Mouse (Mus musculus): Measurements from ENCODE around the gene Sirt6.

The Sirt6 gene

DNA sequence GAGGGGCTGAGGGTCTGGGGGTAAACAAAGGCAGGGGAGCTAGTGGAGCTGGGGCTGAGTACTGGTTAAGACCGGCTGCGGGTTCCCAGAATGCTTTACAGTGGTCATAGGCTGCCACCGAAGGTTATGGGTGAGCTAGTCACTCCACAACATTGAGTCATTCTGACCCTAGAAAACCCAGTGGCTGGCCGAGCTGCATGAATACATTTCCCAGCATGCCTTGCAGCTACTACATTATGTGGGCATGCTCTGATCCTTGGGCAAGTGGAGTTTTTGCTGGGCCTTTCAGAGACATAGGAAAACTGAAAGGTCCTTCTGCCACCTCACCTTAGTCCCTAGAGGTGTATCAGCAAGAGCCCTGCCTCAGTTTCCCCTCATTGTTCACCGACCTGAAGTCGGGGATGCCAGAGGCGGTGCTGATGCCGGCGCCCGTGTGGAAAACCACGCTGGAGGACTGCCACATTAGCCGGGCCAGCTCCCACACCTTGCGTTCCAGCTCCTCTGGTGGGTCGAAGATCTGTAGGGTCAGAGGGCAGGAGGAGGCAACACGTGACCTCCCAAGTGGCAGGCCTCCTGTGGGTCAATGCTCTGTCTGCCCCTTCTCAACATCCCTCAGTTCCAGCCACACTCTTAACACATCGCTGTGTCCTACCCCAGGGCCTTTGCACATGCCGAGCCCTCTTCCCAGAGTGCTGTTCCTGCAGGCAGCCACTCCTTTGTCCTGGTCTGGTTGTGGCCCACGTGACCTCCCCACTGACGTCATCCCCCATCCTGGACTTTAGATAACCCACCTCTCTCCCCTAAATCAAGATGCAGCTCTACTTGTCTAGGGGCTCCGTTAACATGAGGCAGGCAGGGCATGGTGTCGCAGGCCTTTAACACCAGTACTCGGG is 1.2 kb downstream of the Sirt6 start:
- no peak for DNase-seq (ENCODE audit: low read depth, low spot score)

DNA sequence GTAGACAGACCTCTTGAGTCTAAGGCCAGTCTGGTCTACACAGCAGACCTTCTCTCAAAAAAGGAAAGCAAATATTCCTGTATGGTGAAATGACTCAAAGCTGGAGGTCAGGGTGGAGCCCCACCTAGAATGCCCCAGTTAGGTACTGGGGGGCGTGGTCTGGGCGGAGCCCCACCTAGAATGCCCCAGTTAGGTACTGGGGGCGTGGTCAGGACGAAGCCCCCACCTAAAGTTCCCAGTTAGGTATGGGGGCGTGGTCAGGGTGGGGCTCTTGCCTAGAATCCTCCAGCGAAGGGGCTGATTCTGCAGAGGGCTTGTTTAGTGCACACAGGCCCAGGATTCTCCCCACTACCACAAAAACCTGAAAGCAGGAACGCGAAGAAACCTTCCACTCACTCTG is 4.2 kb downstream of the Sirt6 start:
- DNase-seq (ENCODE audit: low read depth, low spot score) = no peak

DNA sequence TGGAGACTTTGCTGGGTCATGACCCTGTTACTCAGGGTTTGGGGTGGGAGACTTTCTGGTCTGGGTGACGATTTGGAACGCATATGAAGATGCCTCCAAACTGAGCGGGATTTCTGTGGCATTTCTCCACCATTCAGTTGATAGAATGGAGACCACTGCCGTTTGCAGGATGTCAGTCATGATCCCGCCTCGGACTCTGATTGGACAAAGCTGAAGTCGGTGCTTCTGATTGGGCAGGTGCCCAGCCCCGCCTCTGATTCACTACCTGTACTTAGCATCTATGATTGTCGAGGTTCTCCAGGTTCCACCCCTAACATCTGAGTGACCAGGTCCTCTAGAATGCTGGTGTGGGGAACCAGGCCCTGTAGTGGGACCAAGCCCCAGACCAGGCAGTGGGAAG is 6.8 kb downstream of the Sirt6 start:
- no peak for DNase-seq (ENCODE audit: low read depth, low spot score)

DNA sequence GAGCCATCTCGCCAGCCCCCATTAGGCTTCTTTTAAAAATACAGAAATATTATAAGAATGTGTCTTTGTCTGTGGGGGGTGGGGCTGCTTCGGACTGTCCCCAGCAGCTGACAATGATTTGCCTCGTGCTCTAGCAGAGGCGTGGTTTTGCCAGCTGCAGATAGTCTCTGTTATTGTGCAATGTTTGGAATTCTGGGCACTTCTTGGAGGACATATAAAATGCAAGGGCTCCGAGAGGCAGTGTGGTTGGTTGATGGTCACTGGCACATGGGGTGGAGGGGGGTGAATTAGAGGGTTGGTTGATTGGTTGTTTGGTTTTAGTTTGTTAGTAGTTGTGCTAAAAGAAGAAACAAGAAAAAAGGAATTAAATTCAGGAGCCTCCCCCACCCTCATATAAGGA is 7.6 kb downstream of the Sirt6 start:
- no peak for DNase-seq (ENCODE audit: low read depth, low spot score)

DNA sequence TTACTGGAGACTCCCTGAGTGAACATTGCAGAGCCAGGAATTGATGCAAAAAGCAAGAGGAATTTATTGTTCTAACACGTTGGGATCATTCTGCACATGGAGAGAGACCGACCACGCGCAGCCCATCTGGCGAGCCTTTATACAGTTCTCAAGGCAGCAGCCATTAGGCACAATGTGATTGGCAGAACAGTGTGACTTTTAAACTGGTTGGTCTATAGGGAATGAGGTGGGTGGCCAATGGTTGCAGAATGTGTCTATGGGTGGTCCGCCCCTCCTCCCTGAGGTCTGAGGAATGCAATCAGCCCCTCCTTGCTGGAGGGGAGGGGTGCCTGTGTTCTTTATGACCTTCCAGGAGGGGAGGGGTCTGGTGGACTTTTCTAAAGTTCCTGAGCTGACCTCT is 12.1 kb downstream of the Sirt6 start:
- peak; percentile 64 for DNase-seq (ENCODE audit: low read depth, low spot score)

DNA sequence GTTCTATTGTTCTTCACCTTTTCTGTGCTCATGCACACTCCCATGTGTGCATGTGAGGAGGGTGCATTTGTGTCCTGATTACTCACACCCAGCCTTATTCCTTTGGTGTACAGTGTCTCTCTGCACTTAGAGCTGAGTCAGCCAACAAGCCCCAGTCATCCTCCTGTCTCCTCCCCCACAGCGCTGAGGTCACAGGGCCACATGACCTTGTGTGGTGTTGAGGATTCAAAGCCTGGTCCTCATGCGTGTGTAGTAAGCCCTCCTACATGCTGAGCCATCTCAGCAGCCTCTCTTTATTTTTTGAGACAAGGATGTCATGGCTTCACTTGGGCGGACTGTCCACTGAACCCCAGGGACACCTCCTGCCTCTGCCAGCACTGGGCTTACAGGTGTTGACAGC is 14.8 kb downstream of the Sirt6 start:
- DNase-seq (ENCODE audit: low read depth, low spot score) = no peak

DNA sequence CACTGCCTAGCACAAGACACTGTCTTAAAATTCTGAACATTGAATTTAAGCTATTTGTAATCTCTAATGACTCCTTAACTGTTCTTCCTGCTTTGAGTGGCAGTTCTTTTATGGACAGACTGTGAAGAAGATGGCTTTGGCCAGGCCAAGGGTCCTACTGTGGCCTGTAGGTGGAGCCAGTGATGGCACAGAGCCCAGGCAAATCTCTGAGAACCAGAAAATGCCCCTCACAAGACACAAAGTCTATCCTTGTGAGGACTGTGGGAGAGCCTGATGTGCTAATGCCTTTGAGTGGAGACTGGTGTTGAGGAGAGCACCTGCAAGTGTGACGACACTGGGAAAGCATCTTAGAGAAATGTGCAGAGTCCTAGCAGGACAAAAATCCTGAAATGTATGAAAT is 19.3 kb downstream of the Sirt6 start:
- no peak for DNase-seq (ENCODE audit: low read depth, low spot score)

DNA sequence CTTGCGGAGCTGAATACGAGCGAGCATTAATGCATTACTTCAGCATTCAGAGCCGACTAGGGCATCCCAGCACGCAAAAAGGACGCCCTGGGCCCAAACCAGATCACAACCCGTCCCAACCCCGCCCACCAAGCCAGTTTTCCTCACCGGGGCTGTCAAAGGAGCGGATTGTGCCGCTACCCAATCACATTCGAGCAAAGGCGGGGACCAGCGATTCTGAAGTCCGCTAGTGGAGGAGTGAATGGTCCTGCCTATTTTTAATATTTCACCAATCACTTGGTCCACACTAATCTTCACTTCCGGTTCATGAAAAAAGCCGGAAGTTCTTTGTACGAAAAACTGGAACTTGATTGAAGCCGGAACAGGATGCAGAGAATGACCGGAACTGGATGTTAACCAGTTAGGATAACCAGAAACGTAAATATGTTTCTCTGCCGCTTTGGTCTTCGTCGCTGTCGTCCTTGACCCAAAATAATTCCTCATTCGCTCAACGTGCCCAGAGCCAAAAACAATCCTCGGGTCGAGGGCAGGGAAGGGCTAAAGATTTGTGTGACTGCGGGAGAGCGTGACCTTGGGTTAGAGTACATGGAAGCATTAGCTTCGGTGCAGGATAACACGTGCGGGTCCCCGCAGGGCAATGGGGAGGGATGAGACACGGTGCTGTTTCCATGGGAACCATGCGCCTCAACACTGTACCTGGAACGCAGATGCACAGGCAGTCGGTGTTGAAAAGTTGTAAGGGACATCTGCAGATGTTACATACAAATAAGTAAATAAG is 21.4 kb downstream of the Sirt6 start, which contains the start of gene BC025920:
TSS of gene BC025920 (plus strand) at position 297 of the 778 bp plus-strand sequence.
- DNase-seq (ENCODE audit: low read depth, low spot score) = peak; percentile 97

DNA sequence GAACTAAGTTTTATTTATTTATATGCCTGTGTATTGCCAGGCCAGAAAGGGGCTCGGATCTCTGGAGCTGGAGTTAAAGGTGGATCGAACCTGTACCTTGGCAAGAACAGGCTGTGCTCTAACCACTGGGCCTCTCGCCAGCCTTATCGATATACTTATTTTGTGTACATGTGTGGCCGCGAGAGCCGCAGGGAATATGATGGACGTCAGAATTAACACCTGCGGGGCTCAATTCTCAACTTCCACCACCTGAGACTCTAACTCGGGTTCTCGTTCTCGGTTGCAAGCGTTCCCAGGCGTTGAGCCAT is 22.0 kb downstream of the Sirt6 start:
- DNase-seq (ENCODE audit: low read depth, low spot score) = no peak

DNA sequence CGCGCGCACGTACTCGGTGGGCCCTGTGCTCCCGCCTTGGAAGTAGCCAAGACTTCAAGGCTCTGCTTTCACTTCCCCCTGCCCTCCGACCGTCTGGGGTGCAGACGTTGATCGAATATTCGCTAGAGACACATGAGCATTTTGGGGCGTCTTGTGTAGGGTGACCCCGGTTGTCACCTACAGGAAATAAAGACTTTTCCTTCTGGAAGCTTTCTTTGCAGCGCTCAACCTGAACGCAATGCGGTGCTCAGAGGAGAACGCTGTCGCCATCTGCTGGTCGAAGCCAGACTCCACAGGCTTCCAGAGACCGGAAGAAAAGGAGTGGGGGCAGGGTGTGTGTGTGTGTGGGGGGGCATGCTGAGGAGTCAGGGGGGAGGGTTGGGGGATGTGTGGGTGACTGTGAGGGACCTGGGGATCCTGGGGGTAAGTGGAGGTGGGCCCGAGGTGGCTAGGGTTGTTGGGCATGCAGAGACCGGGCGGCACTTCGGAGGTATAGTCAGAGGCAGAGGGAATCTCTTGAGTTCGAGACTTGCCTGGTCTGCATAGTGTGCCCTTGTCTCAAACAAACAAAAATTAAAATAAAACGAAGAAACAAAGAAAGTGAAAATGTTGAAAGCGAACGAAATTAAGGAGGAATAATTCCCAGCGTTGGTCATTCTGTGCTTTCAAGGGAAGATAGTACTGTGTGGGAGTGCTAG is 22.5 kb downstream of the Sirt6 start:
- DNase-seq (ENCODE audit: low read depth, low spot score) = peak; percentile 91

DNA sequence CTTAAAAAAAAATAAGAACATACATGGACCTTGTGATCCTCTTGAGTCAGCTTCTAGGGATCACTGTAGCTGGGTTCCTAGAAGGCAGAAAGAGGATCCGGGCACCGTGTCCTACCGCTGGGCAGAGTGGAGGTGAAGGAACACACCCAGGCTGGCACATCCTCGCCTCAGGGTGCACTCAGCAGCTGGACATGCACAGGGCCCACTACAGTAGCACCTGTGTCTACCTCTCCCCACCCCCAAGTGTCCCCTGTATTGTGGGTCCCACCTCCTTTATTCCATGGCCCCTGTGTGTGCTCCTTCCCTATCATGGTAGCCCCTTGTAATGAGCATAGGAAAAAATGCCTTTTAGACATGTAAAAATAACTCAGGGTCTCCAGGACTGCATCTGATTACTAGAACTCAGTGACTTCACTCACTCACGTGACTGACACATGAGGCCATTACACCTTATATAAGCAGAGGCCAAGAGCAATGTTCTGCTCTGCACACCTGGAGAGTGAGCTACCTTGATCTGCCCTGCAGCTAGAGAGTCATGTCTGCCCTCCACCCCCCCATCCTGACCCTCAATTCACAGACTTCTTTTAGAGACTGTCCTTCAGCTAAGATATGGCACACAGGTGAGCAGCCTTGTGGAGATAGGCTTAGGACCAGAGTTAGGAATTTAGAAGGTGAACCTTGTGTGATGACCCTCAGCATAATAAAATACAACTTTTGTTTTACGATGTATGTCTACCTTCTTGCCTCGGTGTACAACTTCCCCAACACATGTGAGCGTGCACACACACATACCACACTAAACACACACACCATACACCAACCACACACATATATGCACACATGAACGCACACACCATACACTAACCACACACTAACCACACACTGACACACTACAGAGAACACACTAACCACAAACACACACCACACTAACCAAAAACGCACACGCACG is 23.3 kb downstream of the Sirt6 start:
- no peak for DNase-seq (ENCODE audit: low read depth, low spot score)

DNA sequence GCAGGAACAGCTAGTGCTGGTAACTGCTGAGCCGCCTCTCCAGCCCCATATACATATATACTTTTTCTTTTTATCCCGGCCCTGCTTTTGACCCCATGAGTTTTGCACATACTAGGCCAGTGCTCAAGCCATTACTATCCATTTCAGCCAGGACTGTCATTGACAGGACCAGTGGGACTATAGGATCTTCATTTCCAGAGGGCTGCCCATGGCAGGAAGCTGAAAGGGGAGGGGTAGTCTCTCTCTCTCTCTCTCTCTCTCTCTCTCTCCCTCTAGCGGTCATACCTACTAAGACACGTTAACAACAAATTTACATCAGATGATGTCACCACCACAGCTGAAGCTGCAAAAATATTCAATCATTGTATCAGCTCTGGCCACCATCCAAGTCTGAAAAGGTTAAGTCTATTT is 24.9 kb downstream of the Sirt6 start:
- DNase-seq (ENCODE audit: low read depth, low spot score) = peak; percentile 79

DNA sequence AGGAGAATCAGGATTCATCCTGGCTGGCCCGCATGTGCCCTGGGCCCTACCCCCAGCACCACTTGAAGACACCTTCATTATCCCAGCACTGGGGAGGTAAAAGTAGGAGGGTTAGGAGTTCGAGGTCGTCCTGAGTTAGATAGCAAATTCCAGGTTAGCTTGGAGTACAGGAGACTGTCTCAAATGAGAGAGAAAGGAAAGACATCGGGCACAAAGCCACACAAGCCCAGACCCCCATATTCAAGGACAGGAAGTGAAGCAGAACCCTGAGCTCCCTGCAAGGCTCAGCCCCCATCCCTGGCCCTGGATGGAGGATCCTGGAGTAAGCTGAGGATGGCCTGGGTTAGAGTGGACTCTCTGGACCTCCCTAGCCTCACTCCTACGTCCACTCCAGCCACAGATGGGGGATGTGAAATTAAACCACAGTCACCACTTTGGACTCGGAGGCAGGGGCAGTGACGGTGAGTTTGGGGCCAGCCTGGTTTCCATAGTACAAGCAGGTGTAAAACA is 26.1 kb downstream of the Sirt6 start:
- no peak for DNase-seq (ENCODE audit: low read depth, low spot score)

DNA sequence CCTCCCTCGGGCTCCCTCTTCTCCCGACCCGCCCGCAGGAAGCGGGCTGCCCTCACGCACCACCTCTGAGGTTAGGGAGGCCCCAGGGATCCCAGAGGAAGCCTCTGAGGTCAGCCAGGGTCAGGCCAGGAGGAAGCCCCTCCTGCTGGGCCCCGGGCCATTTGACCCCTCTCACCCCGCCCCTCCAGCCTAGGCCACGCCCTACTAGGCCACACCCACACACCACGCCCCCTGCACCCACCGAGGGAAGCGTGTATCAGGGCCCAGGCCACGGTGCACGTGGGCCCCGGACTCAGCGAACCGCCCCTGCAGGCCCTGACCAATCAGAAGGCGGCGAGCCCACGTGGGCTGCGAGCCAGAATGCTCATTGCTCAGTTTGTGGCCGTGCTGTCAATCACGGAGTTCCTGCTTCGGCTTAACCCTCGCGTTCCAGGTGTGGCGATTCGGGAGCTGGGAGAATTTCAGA is 26.8 kb downstream of the Sirt6 start, which contains the start of gene Tle6:
TSS of gene Tle6 (minus strand) at position 336 of the 466 bp plus-strand sequence.
- DNase-seq (ENCODE audit: low read depth, low spot score) = peak; percentile 98

DNA sequence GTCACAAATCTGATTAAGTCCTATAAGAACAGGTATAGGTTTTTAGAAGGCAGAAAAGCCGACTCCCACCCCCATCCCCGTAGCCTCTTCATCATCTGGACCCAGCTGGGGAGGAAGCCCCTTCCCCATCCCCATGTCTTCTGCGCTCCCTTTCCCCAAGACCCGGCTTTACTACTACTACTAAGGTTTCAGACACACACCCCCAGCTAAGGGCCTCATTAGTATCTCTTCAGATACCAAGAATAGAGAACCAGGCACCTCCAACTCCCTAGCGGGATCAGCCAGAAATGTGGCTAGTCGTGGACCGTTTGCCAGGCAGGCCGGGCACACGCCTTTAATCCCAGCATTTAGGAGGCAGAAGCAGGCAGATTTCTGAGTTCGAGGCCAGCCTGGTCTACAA is 27.5 kb downstream of the Sirt6 start:
- no peak for DNase-seq (ENCODE audit: low read depth, low spot score)

DNA sequence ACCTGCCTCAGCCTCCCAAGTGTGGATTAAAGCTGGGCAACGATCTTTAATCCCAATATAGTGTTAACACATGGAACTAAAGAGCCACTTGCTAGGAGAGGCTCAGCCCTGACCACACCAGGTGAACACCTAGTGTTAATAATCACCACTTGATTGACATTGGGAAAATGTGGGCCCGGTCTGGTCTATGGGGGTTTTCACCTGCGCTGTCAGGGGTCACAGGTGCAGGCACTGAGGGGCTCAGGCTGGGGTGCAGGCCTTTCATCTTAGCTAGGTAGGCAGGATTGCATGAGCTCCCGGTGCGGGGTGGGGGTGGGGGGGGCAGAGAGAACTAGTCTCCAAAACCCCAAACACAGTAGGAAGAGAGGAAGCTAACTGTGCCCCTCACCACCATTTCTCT is 28.0 kb downstream of the Sirt6 start:
- DNase-seq (ENCODE audit: low read depth, low spot score) = no peak

DNA sequence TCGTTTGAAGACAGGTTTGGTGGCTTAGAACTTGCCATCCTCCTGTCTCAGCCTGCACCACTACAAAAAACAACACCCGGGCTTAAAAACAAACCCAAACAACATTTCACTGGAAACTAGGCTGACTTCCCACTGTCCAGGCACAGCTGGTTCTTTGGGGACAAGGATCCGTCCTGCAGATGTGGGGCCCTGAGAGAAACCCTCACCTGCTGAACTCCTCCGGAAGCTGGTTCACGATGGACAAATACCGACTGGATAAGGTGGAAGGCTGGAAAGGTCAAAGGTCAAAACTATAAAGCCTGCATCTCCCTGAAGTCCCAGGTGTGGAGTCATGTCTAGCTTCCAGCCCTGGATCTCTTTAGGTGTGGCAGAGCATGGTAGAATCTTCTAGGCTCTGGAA is 28.7 kb downstream of the Sirt6 start:
- no peak for DNase-seq (ENCODE audit: low read depth, low spot score)

DNA sequence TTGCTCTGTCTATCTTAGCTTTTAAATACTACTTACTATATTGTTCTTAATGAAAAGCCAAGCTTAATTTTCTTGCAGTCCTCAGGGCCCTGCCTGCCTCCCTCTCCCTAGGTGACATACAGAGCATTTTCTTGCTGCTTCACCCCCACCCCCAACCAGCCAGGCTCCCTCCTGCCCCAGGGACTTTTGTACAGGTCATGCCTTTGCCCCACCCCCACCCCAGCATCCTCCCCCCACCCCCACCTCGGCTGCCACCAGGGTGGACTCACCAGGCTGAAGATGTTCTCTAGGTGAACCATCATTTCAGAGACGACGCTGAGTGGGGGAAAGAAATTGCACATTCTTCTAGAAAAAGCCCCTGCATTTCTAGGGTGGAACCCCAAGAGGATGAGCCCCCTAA is 29.3 kb downstream of the Sirt6 start:
- no peak for DNase-seq (ENCODE audit: low read depth, low spot score)

DNA sequence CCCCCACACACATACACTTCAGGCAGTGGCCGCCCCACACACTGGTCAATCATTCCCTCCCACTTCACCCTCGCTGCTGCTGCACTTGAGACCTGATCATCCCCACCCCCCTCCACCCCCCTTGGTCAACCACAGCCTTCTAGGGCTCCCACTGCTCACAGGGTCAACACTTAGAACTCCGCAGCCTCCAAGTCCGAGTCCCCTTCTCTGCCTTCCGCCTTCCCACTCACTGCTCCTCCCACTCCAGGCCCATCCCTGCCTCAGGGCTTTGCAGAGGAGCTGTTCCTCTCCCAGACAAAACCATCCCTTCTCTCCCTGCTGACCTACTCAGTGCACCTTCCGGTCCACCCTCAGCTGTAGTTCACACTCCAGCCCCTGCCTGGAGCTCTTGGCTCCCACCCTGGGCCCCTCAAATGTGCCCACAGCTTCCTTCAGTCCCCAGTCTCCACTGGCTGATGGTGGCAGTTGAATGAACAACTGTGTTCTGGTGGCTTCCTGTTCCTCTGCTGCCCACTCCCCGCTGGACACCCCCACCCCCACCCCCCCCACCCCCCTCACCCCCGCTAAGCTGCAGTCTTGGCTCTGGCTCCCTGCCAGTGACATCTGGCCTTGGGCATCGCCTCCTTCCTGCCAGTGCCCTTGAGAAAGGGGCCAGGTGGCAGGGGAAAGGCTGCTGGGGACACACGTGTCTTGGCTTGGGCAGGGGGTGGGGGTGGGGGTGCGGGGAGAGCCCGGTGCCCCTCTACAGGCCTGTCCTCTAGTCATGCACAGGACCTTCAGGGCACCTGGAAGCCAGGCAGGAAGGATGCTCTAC is 30.3 kb downstream of the Sirt6 start:
- peak; percentile 44 for DNase-seq (ENCODE audit: low read depth, low spot score)

DNA sequence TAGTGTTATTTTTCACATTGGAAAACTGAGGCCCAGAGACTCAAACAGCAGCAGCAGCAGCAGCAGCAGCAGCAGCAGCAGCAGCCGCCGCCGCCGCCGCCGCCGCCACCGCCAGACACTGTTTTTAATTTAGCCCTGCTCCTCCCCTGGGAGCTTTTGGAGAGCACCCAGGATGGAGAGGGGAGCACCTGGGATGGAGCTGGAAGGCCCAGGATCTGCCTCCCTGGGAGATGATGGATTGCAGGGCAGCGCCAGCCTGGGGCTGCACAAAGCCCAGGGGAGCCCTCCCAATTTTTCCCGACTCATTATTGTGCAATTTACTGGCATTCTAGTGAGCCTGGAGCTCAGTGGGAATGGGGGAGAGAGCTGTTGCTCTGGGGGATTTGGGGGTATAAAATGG is 31.0 kb downstream of the Sirt6 start:
- peak; percentile 65 for DNase-seq (ENCODE audit: low read depth, low spot score)

Data from mesoderm, embryonic 11.5 days (tissue).